Mouse (Mus musculus): ENCODE measurements at regions not wholly inside any gene's neighbourhood (a gene's known extent, or its start where the extent isn't known, plus 50 kb on each side); places are given as distances from the start of the nearest gene placed in this dataset.

GRCm38 (mm10) chr14:75396511-75397026, 59.2 kb upstream of the Siah3 start:
- H3K27me3 ChIP-seq (ENCODE audit: control insufficient read depth, insufficient read depth, low read length): no peaks in the 10 kb centered on the region
- no peaks in the 10 kb centered on the region for H3K4me1 ChIP-seq (ENCODE audit: control insufficient read depth, insufficient read depth, low read length)
- no peak for TF ChIP-seq POLR2A (IDR thresholded peaks at IDR 0.05; ENCODE audit: borderline replicate concordance, extremely low read depth, insufficient read depth, insufficient read length)
- 81% methylated on average over 10 of the region's 10 CpGs for WGBS
- H3K4me2 ChIP-seq (replicated peaks; ENCODE audit: low read depth, low read length, severe bottlenecking): no peak overlapping the region
- H3K9ac ChIP-seq (ENCODE audit: low read depth, low read length, severe bottlenecking): no peak overlapping the region
- DNase-seq (ENCODE audit: low spot score) (no peak), ATAC-seq (ENCODE audit: low FRiP score, low read depth) (no peak)
- no peak overlapping the region for H3K4me3 ChIP-seq (replicated peaks; ENCODE audit: low read length)
- no peaks in the 10 kb centered on the region for H3K36me3 ChIP-seq (ENCODE audit: control insufficient read depth, insufficient read depth, low read length)
- H3K9me3 ChIP-seq (ENCODE audit: control insufficient read depth, low read length): no peaks in the 10 kb centered on the region
- no peak overlapping the region for H3K27ac ChIP-seq (replicated peaks; ENCODE audit: low read depth, low read length)

- no peak for DNase-seq (ENCODE audit: low spot score)
- no peak overlapping the region for H3K4me2 ChIP-seq (replicated peaks; ENCODE audit: low read depth, low read length, severe bottlenecking)
- H3K27ac ChIP-seq (replicated peaks; ENCODE audit: low read depth, low read length): no peak overlapping the region
- H3K36me3 ChIP-seq (ENCODE audit: control insufficient read depth, insufficient read depth, low read length): no peaks in the 10 kb centered on the region
- 89% methylated on average over 2 of the region's 2 CpGs for WGBS
- ATAC-seq (ENCODE audit: low FRiP score, low read depth): no peak
- no peak overlapping the region for H3K9ac ChIP-seq (ENCODE audit: low read depth, low read length, severe bottlenecking)
- no peak for TF ChIP-seq POLR2A (IDR thresholded peaks at IDR 0.05; ENCODE audit: borderline replicate concordance, extremely low read depth, insufficient read depth, insufficient read length)
- no peaks in the 10 kb centered on the region for H3K9me3 ChIP-seq (ENCODE audit: control insufficient read depth, low read length)
- no peaks in the 10 kb centered on the region for H3K27me3 ChIP-seq (ENCODE audit: control insufficient read depth, insufficient read depth, low read length)
- H3K4me1 ChIP-seq (ENCODE audit: control insufficient read depth, insufficient read depth, low read length): no peaks in the 10 kb centered on the region
- no peak overlapping the region for H3K4me3 ChIP-seq (replicated peaks; ENCODE audit: low read length)
These were observed 56.1 kb upstream of the Siah3 start for GRCm38 (mm10) chr14:75399678-75400077.

GRCm38 (mm10) chr14:75402483-75403103, 53.2 kb upstream of the Siah3 start:
- H3K27me3 ChIP-seq (ENCODE audit: control insufficient read depth, insufficient read depth, low read length): no peaks in the 10 kb centered on the region
- no peaks in the 10 kb centered on the region for H3K36me3 ChIP-seq (ENCODE audit: control insufficient read depth, insufficient read depth, low read length)
- no peak for TF ChIP-seq POLR2A (IDR thresholded peaks at IDR 0.05; ENCODE audit: borderline replicate concordance, extremely low read depth, insufficient read depth, insufficient read length)
- no peak overlapping the region for H3K4me3 ChIP-seq (replicated peaks; ENCODE audit: low read length)
- no peaks in the 10 kb centered on the region for H3K9me3 ChIP-seq (ENCODE audit: control insufficient read depth, low read length)
- DNase-seq (ENCODE audit: low spot score): peak; percentile 90
- peak; percentile 92 for ATAC-seq (ENCODE audit: low FRiP score, low read depth)
- no peak overlapping the region for H3K27ac ChIP-seq (replicated peaks; ENCODE audit: low read depth, low read length)
- H3K4me1 ChIP-seq (ENCODE audit: control insufficient read depth, insufficient read depth, low read length): no peaks in the 10 kb centered on the region
- H3K4me2 ChIP-seq (replicated peaks; ENCODE audit: low read depth, low read length, severe bottlenecking): no peak overlapping the region
- WGBS: 23% methylated on average over 12 of the region's 12 CpGs
- no peak overlapping the region for H3K9ac ChIP-seq (ENCODE audit: low read depth, low read length, severe bottlenecking)
